Mouse (Mus musculus): Measurements from ENCODE around the gene Ogfrl1.

GRCm38 (mm10) chr1:23379321-23379720 lies 18.3 kb downstream of the Ogfrl1 start:
- TF ChIP-seq CTCF (IDR thresholded peaks at IDR 0.05; ENCODE audit: control insufficient read depth, insufficient read depth, insufficient replicate concordance, low read depth, low read length) (no peak), POLR2A (IDR thresholded peaks at IDR 0.05; ENCODE audit: control insufficient read depth, low read depth, low read length) (no peak)
